Mouse (Mus musculus): ENCODE data around the gene Cfap157.
A peak's percentile ranks its signal among the peaks of the same experiment; 100 is the strongest.

Gene Cfap157

DNA sequence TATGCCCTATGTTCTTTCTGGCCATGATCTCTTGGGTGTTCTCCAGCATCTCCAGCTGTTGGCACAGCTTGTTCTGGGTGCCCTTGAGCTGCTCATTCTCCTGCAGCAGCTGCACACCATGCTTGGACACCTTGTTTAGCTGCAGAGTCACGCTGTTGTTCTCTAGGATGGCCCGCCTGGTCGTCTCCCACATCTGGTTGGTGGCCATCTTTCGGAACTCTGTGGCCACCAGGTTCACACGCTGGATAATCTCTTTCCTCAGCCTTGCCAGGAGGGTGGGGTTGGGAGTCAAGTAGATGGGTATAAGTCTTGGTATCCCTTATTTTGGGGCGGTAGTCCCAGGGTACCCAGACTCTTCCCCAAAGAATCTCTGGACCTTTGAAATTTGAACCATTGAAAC is 4.5 kb downstream of the Cfap157 start:
- no peak for DNase-seq

DNA sequence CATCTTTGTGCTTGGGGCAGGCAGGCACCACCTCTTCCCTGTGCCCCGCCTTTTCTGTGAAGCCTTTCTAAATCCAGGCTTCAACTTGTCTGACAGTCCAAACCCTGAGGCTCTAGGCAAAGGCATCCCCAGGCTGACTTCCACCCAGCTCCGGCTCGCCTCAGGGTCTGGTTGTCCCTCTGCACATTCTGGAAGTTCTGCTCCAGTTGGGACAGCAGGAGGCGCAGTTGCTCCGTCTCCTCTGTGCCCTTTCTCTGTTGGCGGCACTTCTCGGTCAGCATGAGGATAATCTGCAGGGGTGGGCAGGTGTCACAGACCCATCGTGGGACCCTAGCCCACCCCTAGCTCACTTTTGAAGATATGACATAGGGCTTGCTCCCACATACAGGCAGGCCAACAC is 5.1 kb downstream of the Cfap157 start:
- peak; percentile 46 to 84 for DNase-seq

DNA sequence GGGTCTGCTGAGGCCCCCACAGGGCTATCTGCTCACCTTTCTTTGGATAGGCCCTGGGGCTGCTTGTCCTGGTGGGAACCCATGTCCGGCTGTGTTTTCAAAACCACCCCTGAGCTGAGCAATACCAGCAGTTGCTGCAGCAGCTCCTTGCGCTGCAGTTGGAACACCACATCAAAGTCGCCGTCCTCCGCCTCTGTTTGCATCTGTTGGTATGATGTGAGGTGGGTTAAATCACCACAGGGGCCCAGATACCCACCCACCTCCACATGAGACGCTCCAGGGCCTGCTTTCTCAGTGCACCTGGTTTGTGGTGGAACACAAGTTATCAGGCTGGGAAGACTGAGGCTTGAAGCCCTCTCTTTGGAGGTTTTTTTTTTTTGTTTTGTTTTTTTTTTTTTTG is 6.1 kb downstream of the Cfap157 start:
- DNase-seq = no peak

GRCm38 (mm10) chr2:32776192-32776591 is 8.0 kb downstream of the Cfap157 start:
- DNase-seq = peak in 1 of 2 experiments; percentile 33

DNA sequence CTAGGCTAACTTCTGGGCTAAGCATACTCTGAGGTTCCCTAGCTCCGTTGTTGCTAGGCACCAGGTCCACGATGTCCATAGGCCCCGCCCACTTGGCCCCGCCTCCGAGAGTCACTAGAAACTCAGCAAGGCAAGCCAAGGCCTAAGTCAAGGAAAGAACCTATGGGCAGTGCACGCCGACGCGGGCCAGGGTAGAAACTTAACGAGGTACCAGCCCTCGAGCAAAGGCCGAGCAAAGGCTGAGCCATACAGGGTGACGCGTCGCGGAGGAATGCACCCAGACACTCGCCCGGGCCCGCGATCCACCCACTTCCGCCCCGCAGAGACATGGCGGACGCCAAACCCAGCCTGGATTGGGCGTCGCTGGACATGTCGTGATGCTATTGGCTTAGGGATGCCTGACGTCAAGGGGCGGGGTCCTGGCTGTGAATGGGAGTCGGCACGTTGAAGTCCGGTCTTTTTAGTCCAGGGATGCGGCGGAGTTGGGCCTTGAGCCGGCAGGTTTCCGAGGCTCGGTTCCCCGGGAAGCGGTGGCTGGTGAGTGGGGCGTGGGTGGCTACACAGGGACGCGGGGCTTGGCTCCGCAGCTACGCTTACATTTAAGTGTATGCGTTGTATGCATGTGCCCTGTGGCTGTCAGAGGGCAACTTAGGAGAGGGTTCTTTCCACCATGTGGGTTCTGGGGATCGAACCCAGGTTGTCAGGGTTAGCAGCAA is 8.7 kb downstream of the Cfap157 start, which contains the start of the genes Ttc16 and Ptrh1:
Gene Ttc16 (minus strand): TSS at position 275 of the 716 bp plus-strand sequence.
Gene Ptrh1 (plus strand): TSS at position 428 of the 716 bp plus-strand sequence.
- DNase-seq = peak; percentile 99 to 100

GRCm38 (mm10) chr2:32772626-32773279 is 11.5 kb downstream of the Cfap157 start:
- DNase-seq = no peak

DNA sequence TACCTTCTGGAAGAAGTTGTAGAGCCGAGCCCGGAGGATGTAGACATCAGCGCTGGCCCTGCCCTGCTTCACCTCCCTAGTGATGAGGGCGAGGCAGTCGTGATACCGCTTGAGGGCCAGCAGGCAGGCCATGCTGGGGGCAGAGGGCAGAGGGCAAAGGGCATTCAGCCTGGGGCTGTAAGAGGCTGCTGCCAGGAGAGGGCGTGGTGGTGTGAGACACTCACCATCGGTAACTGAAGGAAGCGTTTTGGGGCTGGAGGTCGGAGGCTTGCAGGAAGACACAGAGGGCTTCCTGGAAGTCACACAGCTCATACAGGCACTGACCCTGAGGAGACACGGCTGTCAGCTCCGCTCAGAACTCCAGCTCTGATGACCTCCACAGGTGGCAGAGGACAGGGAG is 12.3 kb downstream of the Cfap157 start:
- DNase-seq = peak; percentile 42 to 74

- no peak for DNase-seq
Observed at GRCm38 (mm10) chr2:32769327-32770085, 14.7 kb downstream of the Cfap157 start.

DNA sequence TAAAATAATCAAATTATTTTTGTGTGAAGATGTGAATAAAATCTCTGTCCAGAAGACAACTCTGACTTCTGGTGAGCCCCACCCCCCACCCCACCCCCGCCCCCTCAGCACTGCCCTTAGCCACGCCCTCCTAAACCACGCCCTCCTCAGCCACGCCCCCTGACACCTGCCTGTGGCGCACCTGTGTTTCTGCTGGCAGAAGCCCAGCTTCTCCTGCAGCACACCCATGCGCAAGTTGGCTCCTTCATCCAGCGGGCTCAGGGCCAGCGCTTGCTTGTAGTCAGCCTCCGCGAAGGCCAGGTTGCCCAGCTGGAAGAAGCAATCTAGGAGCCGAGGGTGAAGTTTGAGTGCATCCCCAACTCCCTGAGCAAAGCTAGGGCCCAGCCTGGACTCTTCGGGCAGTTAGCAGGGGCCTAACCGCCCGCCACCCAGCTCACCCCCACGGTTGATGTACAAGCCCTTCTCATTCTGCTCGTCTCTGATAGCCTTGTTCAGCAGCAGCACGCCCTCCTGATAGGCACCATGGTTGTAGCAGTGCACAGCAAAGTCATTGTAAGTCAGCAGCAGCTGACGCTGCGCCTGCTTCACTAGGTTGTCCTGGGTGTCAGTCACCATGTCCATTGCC is 15.5 kb downstream of the Cfap157 start:
- peak; percentile 57 to 79 for DNase-seq

DNA sequence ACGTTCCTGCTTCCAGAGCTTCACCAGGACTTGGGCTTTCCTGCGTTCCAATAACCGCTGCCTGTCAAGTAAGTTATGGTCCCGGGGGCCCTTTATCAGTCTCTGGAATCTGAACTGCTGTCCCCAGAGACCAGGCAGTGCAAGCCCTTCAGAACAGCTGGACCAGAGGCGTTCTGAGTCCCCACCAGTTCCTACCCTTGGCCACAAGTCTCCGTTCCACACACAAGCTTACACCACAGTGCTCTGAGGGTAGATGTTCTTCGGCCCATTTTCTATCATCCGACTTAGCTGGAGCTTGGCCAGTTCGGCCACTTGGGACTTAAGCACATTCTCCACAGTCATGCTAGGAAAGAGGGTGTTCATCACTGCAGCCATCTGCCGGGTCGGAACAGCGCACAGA is 17.0 kb downstream of the Cfap157 start:
- peak; percentile 40 to 48 for DNase-seq

DNA sequence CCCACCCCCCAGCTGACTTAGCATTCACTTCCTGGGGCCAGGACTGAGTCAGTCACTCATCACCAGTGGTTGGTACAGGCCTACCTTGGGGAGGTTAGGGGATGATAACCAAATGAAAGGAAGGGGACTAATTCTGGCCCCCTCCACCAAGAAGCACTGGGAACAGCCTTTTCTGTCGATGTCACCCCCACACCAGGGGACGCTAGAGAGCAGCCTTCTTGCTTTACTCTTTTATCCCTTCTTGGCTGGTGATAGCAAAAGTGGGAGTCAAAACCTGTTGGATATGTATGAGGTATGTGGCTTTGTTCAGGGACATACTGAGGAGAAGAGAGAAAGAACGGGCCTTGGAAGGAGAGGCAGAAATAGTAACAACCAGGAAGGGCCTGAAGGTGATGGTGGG is 20.9 kb downstream of the Cfap157 start:
- no peak for DNase-seq

DNA sequence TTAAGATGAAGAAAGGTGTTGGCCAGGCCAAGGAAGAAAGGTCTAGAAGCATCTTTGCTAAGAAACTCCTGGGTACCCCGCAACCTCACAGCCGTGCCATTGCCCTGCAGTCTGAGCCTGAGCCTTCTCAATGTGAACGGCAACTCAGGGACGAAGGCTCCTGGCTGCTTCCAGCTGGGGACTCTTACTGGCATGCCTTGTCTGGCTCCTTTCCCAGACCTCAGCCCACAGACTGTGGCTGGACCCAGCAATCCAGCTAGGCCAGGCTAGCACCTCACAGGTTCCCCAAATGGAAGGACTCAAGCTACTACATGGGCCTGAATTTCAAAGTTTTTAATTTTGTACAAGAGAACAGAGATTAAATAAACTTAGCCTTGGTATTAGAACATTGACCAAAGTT is 22.4 kb downstream of the Cfap157 start:
- no peak for DNase-seq

DNA sequence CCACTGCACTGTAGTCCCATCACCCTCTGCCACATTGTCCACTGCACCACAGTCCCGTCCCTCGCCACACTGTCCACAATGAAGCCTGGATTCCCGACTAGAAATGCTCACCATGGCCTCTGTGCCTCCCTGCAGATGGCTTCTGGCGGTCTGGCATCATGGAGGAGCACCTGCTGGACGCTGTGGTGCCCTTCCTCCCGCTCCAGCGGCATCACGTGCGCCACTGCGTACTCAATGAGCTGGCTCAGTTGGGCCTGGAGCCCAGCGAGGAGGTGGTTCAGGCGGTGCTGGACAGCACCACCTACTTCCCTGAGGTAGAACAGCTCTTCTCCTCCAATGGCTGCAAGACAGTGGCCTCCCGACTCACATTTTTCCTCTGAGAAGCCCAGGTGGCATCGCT is 22.9 kb downstream of the Cfap157 start:
- DNase-seq = no peak

- no peak for DNase-seq
Observed at GRCm38 (mm10) chr2:32759001-32759400, 25.2 kb downstream of the Cfap157 start.

GRCm38 (mm10) chr2:32758503-32758902 is 25.7 kb downstream of the Cfap157 start:
- peak; percentile 45 to 54 for DNase-seq

DNA sequence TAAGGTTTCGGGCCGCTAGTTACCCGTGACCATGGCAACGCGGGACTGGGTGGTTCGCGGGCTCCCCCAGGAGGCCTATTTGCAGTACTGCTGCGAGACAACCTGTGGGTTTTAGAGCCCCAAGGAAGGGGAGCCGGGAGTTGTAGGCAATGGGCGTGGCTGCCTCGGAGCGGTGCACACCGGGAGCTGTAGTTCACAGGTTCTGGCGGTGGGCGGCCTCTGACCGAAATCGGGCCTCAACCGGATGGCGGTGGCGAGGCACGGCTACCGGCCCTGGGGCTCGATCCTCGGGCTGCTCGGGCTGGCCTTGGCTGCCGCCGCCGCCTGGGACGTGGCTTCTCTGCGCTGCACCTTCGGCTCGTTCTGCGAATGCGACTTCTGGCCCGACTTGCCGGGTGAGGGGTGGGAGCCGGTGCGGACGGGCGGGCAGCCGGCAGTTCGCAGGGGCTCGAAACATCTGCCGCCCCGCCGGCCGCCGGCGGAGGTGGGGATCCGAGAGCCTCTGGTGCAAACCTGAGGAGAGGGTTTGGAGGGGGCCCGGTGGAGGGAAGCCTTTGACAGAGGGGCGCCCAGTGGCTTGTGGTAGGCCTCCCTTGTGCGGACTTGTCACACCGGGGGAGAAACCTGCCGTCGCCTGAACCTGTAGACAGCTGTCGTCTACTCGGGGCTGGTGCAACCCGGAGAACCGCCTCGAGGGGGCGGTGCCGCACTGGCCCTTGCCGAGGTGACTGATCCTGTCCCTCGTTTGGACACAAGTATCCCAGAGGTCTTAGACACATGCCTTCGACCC is 27.0 kb downstream of the Cfap157 start, which contains the start of gene Tor2a:
Gene Tor2a (plus strand): TSS at position 179 of the 790 bp plus-strand sequence.
- peak; percentile 98 for DNase-seq

- DNase-seq = no peak
Observed at GRCm38 (mm10) chr2:32756674-32757055, 27.6 kb downstream of the Cfap157 start.

GRCm38 (mm10) chr2:32752181-32752580 is 32.0 kb downstream of the Cfap157 start:
- no peak for DNase-seq

DNA sequence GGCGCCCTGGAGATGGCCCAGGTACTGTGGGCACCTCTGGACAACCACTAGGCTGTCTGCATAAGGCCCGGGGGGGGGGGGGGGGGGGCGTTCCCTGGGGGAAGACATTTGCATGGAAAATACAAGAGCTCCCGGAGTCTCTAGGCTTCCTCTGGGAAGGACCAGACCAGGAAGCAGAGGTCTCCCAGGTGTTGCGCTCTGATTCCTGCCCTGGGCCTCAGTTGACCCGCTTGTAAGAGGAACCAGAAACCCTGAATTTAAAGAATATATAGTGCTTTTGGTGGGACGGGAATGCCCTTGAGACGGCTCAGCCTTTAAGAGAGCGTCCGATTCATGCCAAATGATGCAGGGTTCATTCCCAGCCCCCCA is 32.6 kb downstream of the Cfap157 start:
- no peak for DNase-seq

DNA sequence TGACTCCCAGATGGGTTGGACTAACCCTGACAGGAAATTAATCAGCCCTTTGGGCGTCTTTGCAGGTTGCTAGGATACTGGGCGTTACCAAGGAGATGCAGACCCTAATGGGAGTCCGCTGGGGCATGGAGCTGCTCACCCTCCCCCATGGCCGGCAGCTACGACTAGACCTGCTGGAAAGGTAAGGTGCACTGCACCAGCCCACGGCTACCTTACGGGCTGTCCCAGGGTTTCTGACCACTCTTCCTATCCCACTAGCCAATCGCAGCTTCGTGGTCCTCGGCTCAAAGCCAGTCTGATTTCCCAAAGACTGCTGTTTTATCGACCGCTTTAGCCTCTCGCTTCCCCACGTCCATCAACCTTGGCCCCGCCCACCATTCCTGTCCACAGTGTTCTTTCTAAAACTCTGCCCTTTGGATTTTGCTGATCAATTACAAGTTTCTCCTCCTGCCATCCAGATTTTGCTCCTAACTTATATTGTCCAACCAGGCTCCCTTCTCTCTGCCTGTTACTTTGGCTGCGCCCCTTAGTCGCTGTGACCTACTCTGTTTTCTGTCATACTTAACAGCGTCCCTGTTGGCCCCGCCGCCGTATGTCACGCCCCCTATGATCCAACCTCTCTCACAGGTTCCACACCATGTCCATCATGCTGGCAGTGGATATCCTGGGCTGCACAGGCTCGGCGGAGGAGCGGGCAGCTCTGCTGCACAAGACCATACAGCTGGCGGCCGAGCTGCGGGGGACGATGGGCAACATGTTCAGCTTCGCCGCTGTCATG is 33.2 kb downstream of the Cfap157 start:
- peak; percentile 88 to 90 for DNase-seq

DNA sequence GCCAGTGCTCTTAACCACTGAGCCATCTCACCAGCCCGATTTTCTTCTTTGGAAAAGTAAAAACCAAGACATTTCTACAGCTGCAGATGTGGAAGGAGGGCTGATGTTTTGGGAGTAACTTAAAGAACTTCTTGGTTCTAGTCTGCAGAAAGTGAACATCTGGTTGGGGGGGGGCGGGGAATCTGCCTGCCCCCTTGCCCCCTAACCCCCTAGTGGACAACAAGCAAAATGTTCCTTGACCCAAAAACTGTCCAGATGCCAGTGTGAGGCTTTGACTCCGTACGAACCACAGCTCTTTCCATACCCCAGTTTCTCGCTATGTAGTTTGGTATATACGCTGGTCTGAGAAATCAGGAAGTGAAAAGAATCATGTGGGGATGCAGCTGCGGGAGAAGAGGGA is 34.0 kb downstream of the Cfap157 start:
- no peak for DNase-seq
